Mouse (Mus musculus) lung, embryonic 14.5 days (tissue): ENCODE data around the gene Efr3b. TPM values are rescaled to one million over a fixed set of nuclear protein-coding genes. Genes with fewer than 3 reads are reported as not detected.

Source experiments
- ATAC-seq: fragments of 200-750 bp; cut with Nextera tagmentation; 2 replicates; pipeline ENCODE4 v1.8.0; 2017; ENCODE audit warnings: mild to moderate bottlenecking, moderate TSS enrichment, moderate library complexity; ENCODE audit not compliant: insufficient read depth
- DNase-seq: peaks from one replicate; pipeline ENCODE4 v3.0.0-alpha.2; 2015
- H3K27ac ChIP-seq: fragments of 300-500 bp; sonication (generic); 2 replicates; pipeline ENCODE4 v1.5.1; 2014; ENCODE audit warnings: low read depth, mild to moderate bottlenecking, moderate library complexity
- H3K27me3 ChIP-seq: fragments of 300-500 bp; sonication (generic); 2 replicates; pipeline ENCODE4 v1.6.1; 2014; ENCODE audit warnings: low read length, control low read depth; ENCODE audit not compliant: insufficient read depth
- H3K36me3 ChIP-seq: fragments of 300-500 bp; sonication (generic); 2 replicates; pipeline ENCODE4 v1.6.1; 2014; ENCODE audit warnings: control low read depth; ENCODE audit not compliant: insufficient read depth
- H3K4me1 ChIP-seq: fragments of 300-500 bp; sonication (generic); 2 replicates; pipeline ENCODE4 v1.6.1; 2014; ENCODE audit warnings: antibody characterized with exemption, control low read depth; ENCODE audit not compliant: insufficient read depth
- H3K4me2 ChIP-seq: fragments of 300-500 bp; sonication (generic); 2 replicates; pipeline ENCODE4 v1.6.1; 2014; ENCODE audit warnings: mild to moderate bottlenecking
- H3K4me3 ChIP-seq: fragments of 300-500 bp; sonication (generic); 2 replicates; pipeline ENCODE4 v1.5.1; 2014; ENCODE audit warnings: low read depth, low read length
- H3K9ac ChIP-seq: fragments of 300-500 bp; sonication (generic); 2 replicates; pipeline ENCODE4 v1.6.1; 2014
- H3K9me3 ChIP-seq: fragments of 300-500 bp; sonication (generic); 2 replicates; pipeline ENCODE4 v1.6.1; 2016; ENCODE audit warnings: low read depth, low read length, control low read depth
- CTCF ChIP-seq: IDR thresholded peaks from 2 replicates; pipeline ENCODE4 v1.5.1; 2016; ENCODE audit warnings: antibody characterized with exemption, low read depth
- WGBS: fragments of 180-500 bp; shearing (Covaris S2); extraction: QIAGEN DNeasy Blood & Tissue Kit; methylation state at CpG from one replicate; pipeline ENCODE4 v1.1.7; 2014; 5-methylcytosine and 5-hydroxymethylcytosine counted together
- polyA plus RNA-seq: library from polyadenylated mRNA; unstranded; fragments of >200 nt; fragmentation: Nextera tagmentation; extraction: Ambion mirVana; gene quantifications from 2 replicates; pipeline ENCODE4 v1.2.1, GENCODE M21; 2014

Gene Efr3b
- polyA plus RNA-seq, 1 experiment from 2014 or later: 4.1 TPM

- Histone ChIP-seq H3K27ac (no peak overlapping the region), H3K27me3 (no peaks in the 10 kb centered on the region), H3K9me3 (no peaks in the 10 kb centered on the region), H3K9ac (no peak overlapping the region), H3K4me2 (no peak overlapping the region), H3K4me3 (no peak overlapping the region), H3K36me3 (no peaks in the 10 kb centered on the region), H3K4me1 (no peaks in the 10 kb centered on the region)
- no peak for TF ChIP-seq CTCF
- DNase-seq: no peak
- WGBS: 42% methylated on average over 8 of the region's 8 CpGs
- no peak for ATAC-seq
Measured at GRCm38 (mm10) chr12:4075407-4075806, 36.7 kb upstream of the Efr3b start.

GRCm38 (mm10) chr12:4071671-4072070 is 33.0 kb upstream of the Efr3b start:
- H3K9ac ChIP-seq: no peak overlapping the region
- no peak overlapping the region for H3K4me2 ChIP-seq
- no peak overlapping the region for H3K27ac ChIP-seq
- no peak overlapping the region for H3K4me3 ChIP-seq
- ATAC-seq: no peak
- WGBS: 77% methylated on average over 9 of the region's 9 CpGs
- TF ChIP-seq CTCF: no peak
- no peaks in the 10 kb centered on the region for H3K36me3 ChIP-seq
- H3K9me3 ChIP-seq: no peaks in the 10 kb centered on the region
- DNase-seq: no peak
- no peaks in the 10 kb centered on the region for H3K4me1 ChIP-seq
- H3K27me3 ChIP-seq: no peaks in the 10 kb centered on the region

GRCm38 (mm10) chr12:4068551-4068950 is 29.8 kb upstream of the Efr3b start:
- no peak for ATAC-seq
- Histone ChIP-seq H3K9me3 (no peaks in the 10 kb centered on the region), H3K27ac (no peak overlapping the region), H3K4me3 (no peak overlapping the region), H3K9ac (no peak overlapping the region), H3K27me3 (no peaks in the 10 kb centered on the region), H3K36me3 (no peaks in the 10 kb centered on the region), H3K4me1 (no peaks in the 10 kb centered on the region), H3K4me2 (no peak overlapping the region)
- no peak for TF ChIP-seq CTCF
- 73% methylated on average over 4 of the region's 4 CpGs for WGBS
- no peak for DNase-seq

- Histone ChIP-seq H3K27me3 (no peaks in the 10 kb centered on the region), H3K9me3 (no peaks in the 10 kb centered on the region), H3K36me3 (no peaks in the 10 kb centered on the region), H3K4me1 (no peaks in the 10 kb centered on the region), H3K27ac (no peak overlapping the region), H3K4me2 (no peak overlapping the region), H3K9ac (no peak overlapping the region; the same call in 1 of the 2 replicates), H3K4me3 (no peak overlapping the region)
- DNase-seq (no peak), ATAC-seq (no peak)
- no peak for TF ChIP-seq CTCF
- 67% methylated on average over 6 of the region's 6 CpGs for WGBS
Measured at GRCm38 (mm10) chr12:4066681-4067459, 28.2 kb upstream of the Efr3b start.

- Histone ChIP-seq H3K4me1 (no peaks in the 10 kb centered on the region), H3K9me3 (no peaks in the 10 kb centered on the region), H3K27me3 (no peaks in the 10 kb centered on the region), H3K9ac (no peak overlapping the region), H3K27ac (no peak overlapping the region), H3K4me2 (no peak overlapping the region), H3K4me3 (no peak overlapping the region), H3K36me3 (no peaks in the 10 kb centered on the region)
- DNase-seq: no peak
- no peak for TF ChIP-seq CTCF
- 50% methylated on average over 8 of the region's 8 CpGs for WGBS
- no peak for ATAC-seq
Measured at GRCm38 (mm10) chr12:4065944-4066343, 27.2 kb upstream of the Efr3b start.

- Histone ChIP-seq H3K27me3 (no peaks in the 10 kb centered on the region), H3K4me2 (no peak overlapping the region), H3K4me3 (no peak overlapping the region), H3K27ac (no peak overlapping the region), H3K9ac (no peak overlapping the region), H3K9me3 (no peaks in the 10 kb centered on the region), H3K4me1 (no peaks in the 10 kb centered on the region), H3K36me3 (no peaks in the 10 kb centered on the region)
- DNase-seq (no peak), ATAC-seq (no peak)
- 84% methylated on average over 2 of the region's 2 CpGs for WGBS
- TF ChIP-seq CTCF: no peak
Measured at GRCm38 (mm10) chr12:4065498-4065897, 26.8 kb upstream of the Efr3b start.

- H3K4me2 ChIP-seq: no peak overlapping the region
- H3K9me3 ChIP-seq: no peaks in the 10 kb centered on the region
- ATAC-seq (no peak), DNase-seq (no peak)
- H3K36me3 ChIP-seq: no peaks in the 10 kb centered on the region
- H3K27me3 ChIP-seq: no peaks in the 10 kb centered on the region
- H3K4me3 ChIP-seq: no peak overlapping the region
- no peaks in the 10 kb centered on the region for H3K4me1 ChIP-seq
- 78% methylated on average over 4 of the region's 4 CpGs for WGBS
- H3K9ac ChIP-seq: no peak overlapping the region
- no peak overlapping the region for H3K27ac ChIP-seq
- no peak for TF ChIP-seq CTCF
Measured at GRCm38 (mm10) chr12:4059683-4060082, 21.0 kb upstream of the Efr3b start.
